Mouse (Mus musculus): ENCODE measurements around the gene Cd2bp2.

GRCm38 (mm10) chr7:127166501-127166900 is 29.3 kb downstream of the Cd2bp2 start:
- no peak for TF ChIP-seq POLR2A (IDR thresholded peaks at IDR 0.05; ENCODE audit: control insufficient read depth, extremely low read depth, insufficient read depth, low read length, poor library complexity)
- TF ChIP-seq CTCF (IDR thresholded peaks at IDR 0.05; ENCODE audit: borderline replicate concordance, control insufficient read depth, extremely low read depth, insufficient read depth, low read length, poor library complexity), result no peak

Measured in thymus, adult 2 months (tissue).